Mouse (Mus musculus) spleen, adult 2 months (tissue): ENCODE measurements around the gene Zdbf2.

Experiments used
- CTCF ChIP-seq: fragments of 200-500 bp; IDR thresholded peaks from 2 replicates; pipeline ENCODE4 v1.5.1; 2011; ENCODE audit warnings: mild to moderate bottlenecking, inconsistent platforms; ENCODE audit not compliant: insufficient read depth, insufficient read length, insufficient replicate concordance; ENCODE audit errors: extremely low read depth
- POLR2A ChIP-seq: fragments of 200-500 bp; IDR thresholded peaks from 2 replicates; pipeline ENCODE4 v1.6.1; 2011; ENCODE audit warnings: low read depth, low read length, inconsistent platforms

DNA sequence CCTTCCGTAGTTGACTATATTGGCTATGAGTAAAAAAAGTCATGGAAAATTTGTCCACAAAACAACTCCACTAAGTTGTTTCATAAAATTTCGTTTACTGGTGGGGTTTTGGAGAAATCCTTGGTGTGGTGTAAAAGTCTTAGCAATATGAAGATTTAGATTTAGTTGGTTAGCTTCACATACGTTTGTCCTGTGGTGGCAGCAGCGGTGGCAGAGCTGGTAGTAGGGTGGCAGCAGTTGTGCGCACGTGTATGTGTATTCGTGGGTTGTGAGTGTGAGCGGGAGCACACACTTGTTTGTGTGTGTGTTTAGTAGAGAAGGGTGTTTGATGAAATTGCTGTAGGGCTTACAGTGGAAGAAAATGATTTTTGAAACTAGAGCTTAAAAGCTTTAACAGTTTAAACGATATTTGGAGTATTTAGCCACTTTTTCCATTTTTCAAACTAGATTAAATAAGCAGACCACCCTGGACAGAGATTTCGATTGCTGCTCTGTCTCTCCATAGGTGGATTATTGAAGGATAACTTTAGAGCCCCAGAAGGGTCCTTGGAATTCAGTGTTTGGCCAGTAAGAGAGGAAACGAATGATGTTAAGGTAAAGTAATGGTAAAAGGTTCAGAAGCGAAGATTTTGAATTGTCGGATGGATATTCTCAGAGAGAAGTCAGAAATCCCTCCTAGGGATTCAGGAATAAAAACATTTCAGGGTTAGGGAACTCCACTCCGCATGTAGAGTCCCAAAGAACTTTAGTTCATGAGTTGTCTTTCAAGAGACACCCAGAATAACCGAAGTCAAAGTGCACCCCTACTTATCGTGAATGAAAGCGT lies 12.9 kb upstream of the Zdbf2 start:
- TF ChIP-seq CTCF, result no peak
- TF ChIP-seq POLR2A, result no peak
